Mouse (Mus musculus) CD8-positive naive resting alpha-beta T cell, adult 2 months (primary cell): ENCODE measurements around the gene Ccdc50.

ENCODE experiments used
- DNase-seq, 2 experiments: peaks; one replicate each; pipeline ENCODE4 v3.0.0; 2022; ENCODE audit warnings: low read depth in 2 of 2, low spot score in 2 of 2

Gene Ccdc50

DNA sequence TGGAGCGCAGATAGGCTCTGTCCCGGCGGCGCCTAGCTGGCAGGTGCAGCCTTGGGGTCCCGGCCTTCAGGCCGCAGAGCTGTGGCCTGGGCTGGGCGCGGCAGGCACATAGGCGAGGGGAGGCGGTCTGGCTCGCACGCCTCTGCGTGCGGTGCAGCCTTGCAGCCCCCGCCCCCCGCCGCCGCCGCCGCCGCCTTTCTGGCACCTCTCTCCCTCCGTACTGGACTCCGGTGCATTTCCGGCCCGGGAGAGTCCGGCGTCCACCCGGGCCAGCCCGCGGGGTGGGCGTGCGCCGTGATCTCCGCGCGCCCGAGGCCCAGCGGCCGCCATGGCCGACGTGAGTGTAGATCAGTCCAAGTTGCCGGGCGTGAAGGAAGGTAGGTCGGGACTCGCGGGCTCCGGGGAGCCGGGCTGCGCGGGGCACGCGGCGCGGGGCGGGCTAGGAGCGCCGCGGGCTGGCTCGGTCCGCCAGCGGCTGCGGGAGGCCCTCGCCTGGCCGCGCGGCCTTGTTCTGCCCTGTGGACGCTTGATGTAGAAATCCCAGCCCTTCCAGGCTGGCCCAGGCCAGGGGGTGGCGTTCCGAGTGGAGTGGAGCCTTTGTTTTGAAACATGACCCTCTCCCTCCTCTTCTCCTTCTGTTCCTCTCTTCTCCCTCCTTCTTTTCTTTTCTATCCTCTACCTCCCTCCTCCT is at the start of gene Ccdc50:
Gene Ccdc50, plus strand, starts transcription at position 109 of the 691 bp plus-strand sequence.
- DNase-seq: peak; percentile 21 to 41

- DNase-seq: no peak
Measured at GRCm38 (mm10) chr16:27347521-27347920, 41.1 kb upstream of the Ccdc50 start.

GRCm38 (mm10) chr16:27348359-27348758 is 40.3 kb upstream of the Ccdc50 start:
- DNase-seq: no peak

- DNase-seq: no peak
Measured at GRCm38 (mm10) chr16:27349235-27349634, 39.4 kb upstream of the Ccdc50 start.

DNA sequence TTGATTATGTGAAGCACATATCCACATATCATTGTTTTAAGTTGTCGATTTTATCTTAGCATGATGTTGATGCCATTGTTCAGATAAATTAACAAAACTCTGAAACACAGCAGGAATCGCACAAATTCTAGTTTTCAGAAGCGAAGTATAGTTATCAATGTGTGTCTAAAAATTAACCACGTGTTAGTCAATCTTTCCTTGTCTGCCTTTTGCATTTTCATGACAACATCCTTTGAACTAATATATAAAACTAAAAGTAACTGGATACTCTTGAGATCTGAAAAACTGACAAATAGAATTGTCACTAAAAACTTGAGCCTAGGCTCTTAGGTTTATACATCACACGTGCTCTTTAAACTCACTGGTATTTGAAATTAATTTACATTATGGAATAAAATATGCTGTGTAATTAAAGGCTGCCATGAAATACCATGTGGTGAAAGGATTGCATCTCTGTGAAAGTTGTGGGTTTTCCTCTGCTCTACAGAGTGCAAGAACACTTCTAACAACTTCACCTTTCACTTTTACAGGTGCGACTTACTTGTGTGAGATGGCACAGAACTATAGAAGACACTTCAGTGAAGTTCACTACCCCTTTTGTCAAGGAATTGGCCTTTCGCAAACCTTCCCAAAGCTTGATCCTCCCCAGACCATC is 38.7 kb upstream of the Ccdc50 start:
- no peak for DNase-seq

GRCm38 (mm10) chr16:27354464-27354863 is 34.2 kb upstream of the Ccdc50 start:
- DNase-seq: no peak

GRCm38 (mm10) chr16:27360059-27360458 is 28.6 kb upstream of the Ccdc50 start:
- DNase-seq: no peak

DNA sequence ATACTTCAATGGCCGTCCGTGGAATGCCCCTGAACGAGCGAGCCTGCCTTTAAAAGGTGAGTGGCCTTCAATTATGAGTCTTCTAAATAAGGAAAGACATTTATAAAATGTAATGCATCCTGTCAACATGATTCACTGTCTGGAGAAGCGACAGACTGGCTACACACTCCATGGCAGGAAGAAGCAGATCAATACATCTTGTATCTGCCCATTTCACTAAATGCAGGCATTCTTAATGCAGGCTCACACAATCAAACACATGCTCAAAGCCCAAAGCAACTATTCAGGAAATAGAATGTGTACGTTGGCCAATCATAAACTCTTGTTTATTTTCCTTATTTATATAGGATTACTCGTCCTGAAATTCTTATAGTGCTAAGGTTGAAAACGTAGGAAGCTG is 18.5 kb upstream of the Ccdc50 start, which contains the start of gene Uts2b:
Gene Uts2b, minus strand, starts transcription at position 49 of the 400 bp plus-strand sequence.
- no peak for DNase-seq

DNA sequence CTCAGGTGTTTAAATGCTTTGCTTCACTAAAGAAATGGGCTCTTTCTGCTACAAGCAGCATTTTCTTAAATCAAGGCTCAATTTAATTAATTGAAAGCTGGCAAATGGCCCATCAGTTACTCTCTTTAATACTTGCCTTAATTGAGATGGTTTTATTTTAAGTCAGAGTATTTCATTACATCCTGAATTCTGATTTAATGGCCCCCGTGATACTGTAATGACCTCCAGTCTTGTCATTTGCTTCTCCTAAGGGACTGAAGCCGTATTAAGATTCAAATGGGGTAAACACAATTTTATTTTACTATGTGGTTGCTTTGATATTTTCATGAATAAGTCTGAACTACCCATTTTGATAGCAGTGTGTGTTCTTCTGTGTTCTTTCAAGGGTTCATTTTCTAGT is 18.0 kb upstream of the Ccdc50 start:
- no peak for DNase-seq

GRCm38 (mm10) chr16:27374139-27374538 is 14.5 kb upstream of the Ccdc50 start:
- no peak for DNase-seq

DNA sequence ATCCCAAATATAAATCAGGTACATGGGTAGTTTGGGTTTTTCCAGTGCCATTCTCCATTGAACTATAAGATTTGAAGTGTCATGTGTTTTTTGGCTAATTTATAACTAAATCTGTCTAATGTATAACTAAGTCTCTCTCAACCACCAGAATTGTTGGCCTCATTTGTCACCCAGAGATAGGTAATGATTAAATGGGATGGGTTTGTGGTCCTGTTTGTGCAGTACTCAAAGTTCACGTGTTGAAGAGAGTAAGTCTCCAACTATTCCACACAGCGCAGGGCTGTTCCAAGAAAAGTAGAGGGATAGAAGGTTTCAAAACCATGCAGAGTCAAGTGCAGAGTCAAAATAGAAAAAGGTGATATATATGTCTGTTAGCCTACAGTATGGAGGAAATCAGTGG is 13.4 kb upstream of the Ccdc50 start:
- DNase-seq: no peak

DNA sequence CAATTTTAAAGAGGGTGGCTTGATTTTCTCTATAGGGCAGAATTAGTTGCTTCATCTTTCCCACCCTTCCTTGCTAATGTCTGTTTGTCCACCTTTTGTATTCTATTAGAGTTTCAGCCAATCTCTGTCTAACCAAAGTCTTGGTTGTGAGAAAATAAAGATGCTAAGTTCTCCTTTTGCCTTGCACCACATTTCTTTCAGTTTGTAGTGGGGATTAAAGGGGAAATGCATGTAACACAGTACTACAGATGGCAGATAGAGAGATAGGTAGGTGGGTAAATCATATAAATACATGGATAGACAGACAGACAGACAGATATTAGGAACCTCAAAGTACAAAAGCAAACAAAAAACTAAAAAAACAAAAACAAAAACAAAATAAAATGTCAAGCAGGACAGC is 12.1 kb upstream of the Ccdc50 start:
- no peak for DNase-seq

GRCm38 (mm10) chr16:27382217-27382616 is 6.5 kb upstream of the Ccdc50 start:
- DNase-seq: no peak

DNA sequence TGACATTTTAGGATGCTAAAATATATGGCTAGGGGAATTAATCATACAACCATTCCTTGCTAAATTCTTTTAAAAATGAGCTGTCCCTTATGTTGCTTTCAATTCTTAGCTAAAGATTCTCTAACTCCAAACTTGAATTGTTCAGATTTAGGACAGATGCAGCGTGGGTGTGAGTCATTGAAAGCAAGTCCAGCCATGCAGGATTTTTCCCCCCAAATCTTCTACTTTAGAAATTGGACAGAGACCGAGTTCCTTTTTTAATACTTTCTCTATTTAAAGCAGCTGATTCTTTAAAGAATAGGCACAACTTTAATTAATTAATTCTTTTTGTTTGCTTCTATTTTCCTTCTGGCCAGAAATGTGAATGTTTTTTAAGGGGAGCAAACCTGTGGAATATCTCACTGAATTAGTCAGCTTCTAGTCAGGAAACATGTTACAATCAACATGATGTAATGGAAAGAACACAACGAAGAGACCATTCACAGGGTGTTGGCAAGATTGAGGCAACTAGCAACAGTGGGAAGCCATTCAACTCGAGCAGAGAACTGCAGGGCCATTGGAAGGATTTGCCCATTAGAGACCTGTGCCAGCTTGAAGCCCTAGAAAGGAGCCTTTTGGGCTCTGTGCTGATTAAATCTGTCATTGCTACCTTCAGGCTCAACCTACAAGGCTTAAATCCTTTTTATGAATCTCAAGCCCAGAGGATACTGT is 3.6 kb upstream of the Ccdc50 start:
- no peak for DNase-seq

GRCm38 (mm10) chr16:27385649-27386048 is 3.0 kb upstream of the Ccdc50 start:
- DNase-seq: no peak

GRCm38 (mm10) chr16:27386850-27387407 is 1.7 kb upstream of the Ccdc50 start:
- no peak for DNase-seq

GRCm38 (mm10) chr16:27387634-27388611 is 746 bp upstream of the Ccdc50 start:
- no peak for DNase-seq

DNA sequence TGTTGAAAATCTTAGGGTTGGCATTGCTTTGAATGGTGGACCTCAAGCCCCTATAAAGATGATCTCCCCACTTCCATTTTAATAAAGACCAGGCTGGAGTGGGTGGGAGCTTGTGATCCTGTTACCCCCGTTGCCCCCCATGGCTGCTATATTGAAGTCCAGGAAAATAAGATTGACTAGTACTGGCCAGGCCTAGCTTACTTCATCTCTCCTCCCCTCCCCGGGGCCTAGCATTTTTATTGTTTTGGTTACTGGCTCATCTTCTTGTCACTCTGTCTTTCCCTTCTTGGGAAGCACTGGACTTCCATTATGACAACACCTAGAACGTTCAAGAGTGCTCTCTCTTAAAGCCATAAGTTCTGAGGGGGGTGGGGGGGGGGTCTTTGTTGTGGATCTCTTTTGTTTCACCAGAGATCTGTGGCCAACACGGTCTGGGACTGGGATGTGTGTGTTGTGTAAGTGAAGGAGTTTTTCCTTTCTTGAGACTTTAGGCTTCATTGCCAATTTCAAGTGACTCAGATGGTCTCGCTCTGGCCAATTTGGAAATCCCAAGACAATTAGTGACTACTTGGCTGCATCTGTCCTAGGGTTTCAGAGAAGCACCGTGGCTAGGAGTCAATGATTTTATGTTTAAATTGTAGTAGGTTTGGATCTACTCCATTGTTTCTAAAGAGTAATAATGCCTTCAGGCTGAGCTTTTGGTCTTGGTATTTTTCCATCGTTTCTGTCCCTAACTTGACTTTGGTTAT is 1.0 kb downstream of the Ccdc50 start:
- no peak for DNase-seq

DNA sequence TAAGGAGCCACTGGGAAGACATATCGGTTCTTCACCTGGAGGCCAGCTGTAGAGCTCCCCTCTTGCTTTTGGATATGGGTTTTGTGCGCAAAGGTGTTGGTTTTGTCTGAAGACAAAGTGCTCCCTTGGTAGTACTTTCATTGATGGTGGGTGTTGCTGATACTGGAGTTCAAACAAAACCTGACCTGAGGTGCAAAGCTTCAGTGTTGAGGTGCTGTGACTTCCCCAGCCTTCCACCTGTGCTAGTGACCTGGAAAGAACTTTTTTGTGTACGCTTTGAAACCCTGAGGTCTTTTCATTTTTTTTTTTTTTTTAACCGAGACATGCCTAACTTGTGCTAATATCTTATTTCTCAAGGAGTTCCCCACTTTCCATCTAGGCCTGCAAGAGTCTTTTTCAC is 1.6 kb downstream of the Ccdc50 start:
- DNase-seq: no peak

- no peak for DNase-seq
Measured at GRCm38 (mm10) chr16:27391845-27392244, 3.2 kb downstream of the Ccdc50 start.
